Comparison of ENCODE assay signal across 8 mouse cellular contexts in the genomic region with DNA sequence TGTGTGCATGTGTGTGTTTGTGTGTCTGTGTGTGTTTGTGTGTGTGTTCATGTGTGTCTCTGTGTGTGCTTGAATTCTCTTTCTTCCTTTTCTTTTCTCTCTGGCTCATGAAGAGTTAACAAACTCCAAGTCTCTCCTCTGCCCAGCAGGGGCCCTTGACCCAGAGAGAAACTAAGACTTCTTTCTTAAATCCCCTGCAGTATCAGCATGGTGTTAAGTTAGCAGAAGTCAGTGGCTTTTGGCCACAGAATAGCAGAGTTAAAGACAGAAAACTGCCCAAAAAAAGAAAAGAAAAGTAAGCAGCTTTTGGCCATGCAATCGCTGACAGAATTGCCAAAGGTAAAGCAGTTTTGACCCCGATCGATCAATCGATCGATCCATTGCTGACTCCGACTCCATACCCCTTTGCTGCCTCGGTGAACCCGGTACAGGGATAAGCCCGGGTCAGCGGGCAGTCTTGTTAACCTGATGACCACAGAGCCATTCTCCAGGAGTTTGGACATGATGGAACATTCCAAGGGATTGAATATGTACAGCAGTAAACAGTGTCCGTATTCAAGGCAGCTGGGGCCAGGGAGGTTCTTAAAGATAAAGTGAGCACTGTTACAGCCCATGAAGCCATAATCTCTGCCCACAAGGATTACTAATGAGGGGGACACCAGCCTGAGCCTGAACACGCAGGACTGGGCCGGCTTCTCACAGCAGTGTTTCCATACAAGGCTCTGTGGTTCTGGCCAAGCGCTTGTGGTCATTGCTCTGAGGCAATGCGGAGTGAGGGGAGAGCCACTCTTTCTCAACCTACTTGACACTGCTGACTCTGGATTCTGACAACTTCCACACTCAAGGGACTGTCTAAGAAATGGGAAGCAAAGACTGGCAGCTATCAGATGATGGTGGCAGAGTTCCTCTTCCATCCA. TPM values are rescaled to one million over a fixed set of nuclear protein-coding genes. Genes with fewer than 3 reads are reported as not detected.
DNase-seq lines count a peak whose midpoint lies in the region; ATAC-seq and TF ChIP-seq lines count a peak whose summit lies in the region.

No protein-coding gene starts in this region.

- no peaks in the 10 kb centered on the region for H3K9me3 ChIP-seq in intestine, embryonic 16.5 days (ENCODE audit: control insufficient read depth, low read length)
- no peaks in the 10 kb centered on the region for H3K9me3 ChIP-seq in megakaryocyte, embryonic 14.5 days
- no peaks in the 10 kb centered on the region for H3K9me3 ChIP-seq in forebrain, embryonic 15.5 days

- DNase-seq in layer of hippocampus, adult 9-10 months (ENCODE audit: low spot score) = peak; percentile 25
- no peak for DNase-seq in layer of hippocampus, adult 8-10 months (ENCODE audit: low spot score in 2 of 2)
- DNase-seq in MN1 (ENCODE audit: low spot score) = no peak
- DNase-seq in gastrocnemius, postnatal 25 days = no peak

- 27% methylated on average over 15 of the region's 15 CpGs for WGBS in intestine, embryonic 16.5 days
- 16% methylated on average over 15 of the region's 15 CpGs for WGBS in forebrain, embryonic 15.5 days

- ATAC-seq in intestine, embryonic 16.5 days = peak; percentile 18; the same call in 1 of the 2 replicates
- no peak for ATAC-seq in forebrain, embryonic 15.5 days (replicated peaks)

- H3K4me2 ChIP-seq in intestine, embryonic 16.5 days (ENCODE audit: low read depth, low read length) = peak overlapping the region; percentile 33
- H3K4me2 ChIP-seq in forebrain, embryonic 15.5 days (replicated peaks) = no peak overlapping the region

- TF ChIP-seq CTCF in cortical plate, adult 2 months (IDR thresholded peaks at IDR 0.05; ENCODE audit: extremely low read depth, insufficient read depth, low read length) = no peak

- H3K9ac ChIP-seq in intestine, embryonic 16.5 days (ENCODE audit: low read depth, low read length) = peak overlapping the region; percentile 30; the same call in 1 of the 2 replicates
- no peak overlapping the region for H3K9ac ChIP-seq in forebrain, embryonic 15.5 days (replicated peaks)

- no peaks in the 10 kb centered on the region for H3K27me3 ChIP-seq in intestine, embryonic 16.5 days (replicated peaks; ENCODE audit: control insufficient read depth, insufficient read depth, low read length)
- H3K27me3 ChIP-seq in megakaryocyte, embryonic 14.5 days (replicated peaks) = peaks cover 11% of the 10 kb centered on the region
- no peaks in the 10 kb centered on the region for H3K27me3 ChIP-seq in forebrain, embryonic 15.5 days

- no peaks in the 10 kb centered on the region for H3K36me3 ChIP-seq in intestine, embryonic 16.5 days (ENCODE audit: control insufficient read depth, insufficient read depth, low read length)
- H3K36me3 ChIP-seq in megakaryocyte, embryonic 14.5 days (replicated peaks; ENCODE audit: low read length) = no peaks in the 10 kb centered on the region
- no peaks in the 10 kb centered on the region for H3K36me3 ChIP-seq in forebrain, embryonic 15.5 days

- H3K4me3 ChIP-seq in cortical plate, adult 2 months (ENCODE audit: insufficient read depth, low read length) = no peak overlapping the region
- H3K4me3 ChIP-seq in intestine, embryonic 16.5 days (ENCODE audit: low read length) = no peak overlapping the region
- H3K4me3 ChIP-seq in megakaryocyte, embryonic 14.5 days (replicated peaks) = peak overlapping the region; percentile 48
- H3K4me3 ChIP-seq in forebrain, embryonic 15.5 days = no peak overlapping the region

- H3K27ac ChIP-seq in cortical plate, adult 2 months (ENCODE audit: insufficient read depth, low read length) = peak overlapping the region; percentile 83
- peak overlapping the region; percentile 6 for H3K27ac ChIP-seq in intestine, embryonic 16.5 days (ENCODE audit: low read length)
- H3K27ac ChIP-seq in forebrain, embryonic 15.5 days (replicated peaks) = no peak overlapping the region

- TF ChIP-seq POLR2A in cortical plate, adult 2 months (IDR thresholded peaks at IDR 0.05; ENCODE audit: extremely low read depth, insufficient read depth, low read length) = no peak

- H3K4me1 ChIP-seq in cortical plate, adult 2 months (ENCODE audit: control insufficient read depth, insufficient read depth, low read length) = no peaks in the 10 kb centered on the region
- peaks cover 40% of the 10 kb centered on the region for H3K4me1 ChIP-seq in intestine, embryonic 16.5 days (ENCODE audit: control insufficient read depth, insufficient read depth, low read length)
- peaks cover 44% of the 10 kb centered on the region for H3K4me1 ChIP-seq in megakaryocyte, embryonic 14.5 days
- H3K4me1 ChIP-seq in forebrain, embryonic 15.5 days = peaks cover 4% of the 10 kb centered on the region

RNA-seq across cellular contexts. Expression of a gene that starts 11.9 kb away (rescaled TPM):
- total RNA-seq in layer of hippocampus, adult 8-10 months (2022) = 10 to 100 TPM; 49.5 to 59.8 (median 57.0) TPM
- 152 and 155 TPM in 2 replicates for polyA plus RNA-seq in cortical plate, adult 2 months (2012; rRNA removed)
- 39.7 and 42.8 TPM in 2 replicates for polyA plus RNA-seq in intestine, embryonic 16.5 days (2015; fragmentation: Nextera tagmentation; extraction: Ambion mirVana)
- 13.1 TPM in 1 of 2 replicates, not detected in the other for polyA plus RNA-seq in megakaryocyte, embryonic 14.5 days (2012; ENCODE audit: insufficient read depth, low replicate concordance)
- 36.8 and 40.5 TPM in 2 replicates for polyA plus RNA-seq in forebrain, embryonic 15.5 days (2015; fragmentation: Nextera tagmentation; extraction: Ambion mirVana)
- 10 to 100 TPM; 81.5 to 81.6 TPM for total RNA-seq in gastrocnemius, postnatal 25 days (2021)

RNA-seq across cellular contexts. Expression of a gene that starts 17.5 kb away (rescaled TPM):
- total RNA-seq in layer of hippocampus, adult 8-10 months (2022) = 1 to 10 TPM; 1.6 to 5.2 (median 3.8) TPM
- 2.3 TPM in 2 replicates for polyA plus RNA-seq in cortical plate, adult 2 months (2012; rRNA removed)
- 2.3 and 3.5 TPM in 2 replicates for polyA plus RNA-seq in intestine, embryonic 16.5 days (2015; fragmentation: Nextera tagmentation; extraction: Ambion mirVana)
- 5.4 TPM in 1 of 2 replicates, not detected in the other for polyA plus RNA-seq in megakaryocyte, embryonic 14.5 days (2012; ENCODE audit: insufficient read depth, low replicate concordance)
- 0.36 TPM in 1 of 2 replicates, not detected in the other for polyA plus RNA-seq in forebrain, embryonic 15.5 days (2015; fragmentation: Nextera tagmentation; extraction: Ambion mirVana)
- 1 to 10 TPM; 1.8 to 3.0 TPM for total RNA-seq in gastrocnemius, postnatal 25 days (2021)

RNA-seq across cellular contexts. Expression of a gene that starts 41.5 kb away (rescaled TPM):
- under 1 TPM; 0.25 to 0.73 (median 0.41) TPM for total RNA-seq in layer of hippocampus, adult 8-10 months (2022)
- polyA plus RNA-seq in cortical plate, adult 2 months (2012; rRNA removed) = 1.1 and 1.2 TPM in 2 replicates
- 0.10 and 0.39 TPM in 2 replicates for polyA plus RNA-seq in intestine, embryonic 16.5 days (2015; fragmentation: Nextera tagmentation; extraction: Ambion mirVana)
- 1.2 TPM in 1 of 2 replicates, not detected in the other for polyA plus RNA-seq in megakaryocyte, embryonic 14.5 days (2012; ENCODE audit: insufficient read depth, low replicate concordance)
- 0.36 and 0.56 TPM in 2 replicates for polyA plus RNA-seq in forebrain, embryonic 15.5 days (2015; fragmentation: Nextera tagmentation; extraction: Ambion mirVana)
- total RNA-seq in gastrocnemius, postnatal 25 days (2021) = under 1 TPM; 0.13 to 0.24 TPM

RNA-seq across cellular contexts. Expression of a gene that starts 49.9 kb away (rescaled TPM):
- total RNA-seq in layer of hippocampus, adult 8-10 months (2022) = 10 to 100 TPM; 15.1 to 33.7 (median 22.6) TPM
- 25.9 and 28.2 TPM in 2 replicates for polyA plus RNA-seq in cortical plate, adult 2 months (2012; rRNA removed)
- 1.3 and 1.4 TPM in 2 replicates for polyA plus RNA-seq in intestine, embryonic 16.5 days (2015; fragmentation: Nextera tagmentation; extraction: Ambion mirVana)
- 0.23 TPM in 1 of 2 replicates, not detected in the other for polyA plus RNA-seq in megakaryocyte, embryonic 14.5 days (2012; ENCODE audit: insufficient read depth, low replicate concordance)
- polyA plus RNA-seq in forebrain, embryonic 15.5 days (2015; fragmentation: Nextera tagmentation; extraction: Ambion mirVana) = 125 and 127 TPM in 2 replicates
- total RNA-seq in gastrocnemius, postnatal 25 days (2021) = not detected

RNA-seq across cellular contexts. Expression of a gene that starts 53.1 kb away (rescaled TPM):
- total RNA-seq in layer of hippocampus, adult 8-10 months (2022) = 10 to 100 TPM; 34.4 to 46.8 (median 42.3) TPM
- polyA plus RNA-seq in cortical plate, adult 2 months (2012; rRNA removed) = 64.5 and 68.2 TPM in 2 replicates
- polyA plus RNA-seq in intestine, embryonic 16.5 days (2015; fragmentation: Nextera tagmentation; extraction: Ambion mirVana) = 32.4 and 34.2 TPM in 2 replicates
- 5.4 and 13.1 TPM in 2 replicates for polyA plus RNA-seq in megakaryocyte, embryonic 14.5 days (2012; ENCODE audit: insufficient read depth, low replicate concordance)
- polyA plus RNA-seq in forebrain, embryonic 15.5 days (2015; fragmentation: Nextera tagmentation; extraction: Ambion mirVana) = 43.5 and 48.9 TPM in 2 replicates
- total RNA-seq in gastrocnemius, postnatal 25 days (2021) = 10 to 100 TPM; 31.2 to 34.0 TPM
